Mouse (Mus musculus) gastrocnemius, adult 8-10 months (tissue): ENCODE measurements around the gene Tmc7. TPM values are rescaled to one million over a fixed set of nuclear protein-coding genes. Genes with fewer than 3 reads are reported as not detected.

Source experiments
- DNase-seq, 2 experiments: peaks; one replicate each; pipeline ENCODE4 v3.0.0; 2022; ENCODE audit warnings: low spot score in 2 of 2
- total RNA-seq, 4 experiments: library from RNA; stranded (reverse); gene quantifications; 2 replicates each; pipeline ENCODE4 v1.2.4; 2022

Tmc7 gene
- total RNA-seq, 4 experiments from 2014 or later, result 6.4 to 12.9 (median 8.6) TPM

DNA sequence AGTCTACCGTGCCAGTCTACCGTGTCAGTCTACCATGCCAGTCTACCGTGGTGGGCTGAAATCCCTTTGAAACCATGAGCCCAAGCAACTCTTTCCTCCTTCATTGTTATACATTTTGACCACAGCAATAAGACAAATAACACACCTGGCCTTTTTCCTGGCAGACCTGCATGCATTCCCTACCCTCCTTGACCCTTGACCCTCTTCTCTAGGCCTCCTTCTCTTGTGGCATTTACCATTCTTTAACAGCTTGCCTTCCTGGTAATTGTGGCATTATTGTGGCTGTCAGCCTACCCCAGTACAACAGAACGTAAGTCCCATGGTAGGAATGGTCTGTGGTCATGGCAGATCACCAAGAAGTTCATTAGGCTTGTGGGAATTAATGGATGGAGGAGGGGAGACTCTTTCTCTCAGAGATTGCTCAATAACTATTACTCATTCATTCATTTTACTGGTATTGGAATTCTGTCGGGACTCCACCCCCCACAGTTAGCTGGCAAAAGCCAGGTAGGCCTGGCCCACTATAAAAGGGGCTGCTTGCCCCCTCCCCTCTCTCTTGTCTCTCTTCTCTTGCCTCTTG, 6.3 kb upstream of the Tmc7 start:
- no peak for DNase-seq

DNA sequence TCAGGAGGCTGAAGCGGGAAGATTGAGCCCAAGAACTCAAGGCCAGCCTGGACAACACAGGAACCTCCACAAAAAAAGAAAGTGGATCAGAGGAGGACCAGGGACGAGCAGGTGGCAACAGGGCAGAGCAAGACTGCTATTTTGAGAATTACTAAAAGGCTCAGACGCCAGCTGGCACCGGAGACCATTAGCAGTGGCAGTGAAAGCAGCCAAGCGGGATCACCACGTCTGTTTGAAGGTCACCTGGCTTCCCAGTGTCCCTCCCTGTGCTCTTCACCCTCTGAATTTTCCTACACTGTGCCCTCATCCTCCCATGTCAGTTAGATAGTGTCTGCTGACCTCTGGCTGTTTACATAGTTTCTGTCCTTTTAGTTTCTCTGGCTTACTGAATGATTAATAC, 1.3 kb upstream of the Tmc7 start:
- peak; percentile 70 to 85 for DNase-seq

DNA sequence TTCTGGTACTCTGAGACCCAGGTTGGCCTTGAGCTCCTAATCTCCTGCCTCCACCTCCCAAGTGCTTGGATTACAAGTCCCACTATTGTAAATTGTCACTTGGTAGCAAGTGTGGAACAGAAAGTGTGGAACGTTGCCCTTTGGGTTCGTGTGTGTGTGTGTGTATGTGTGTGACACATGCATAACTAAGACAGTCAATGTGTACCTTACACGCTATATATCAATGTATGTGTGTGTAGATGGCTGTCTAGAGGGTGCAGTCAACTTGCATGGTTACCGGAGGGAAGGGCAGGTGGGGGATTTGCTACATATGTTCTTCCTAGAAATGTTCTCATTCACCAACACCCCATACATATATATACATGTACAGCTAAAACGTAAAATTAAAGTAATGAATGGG, 390 bp upstream of the Tmc7 start:
- no peak for DNase-seq

DNA sequence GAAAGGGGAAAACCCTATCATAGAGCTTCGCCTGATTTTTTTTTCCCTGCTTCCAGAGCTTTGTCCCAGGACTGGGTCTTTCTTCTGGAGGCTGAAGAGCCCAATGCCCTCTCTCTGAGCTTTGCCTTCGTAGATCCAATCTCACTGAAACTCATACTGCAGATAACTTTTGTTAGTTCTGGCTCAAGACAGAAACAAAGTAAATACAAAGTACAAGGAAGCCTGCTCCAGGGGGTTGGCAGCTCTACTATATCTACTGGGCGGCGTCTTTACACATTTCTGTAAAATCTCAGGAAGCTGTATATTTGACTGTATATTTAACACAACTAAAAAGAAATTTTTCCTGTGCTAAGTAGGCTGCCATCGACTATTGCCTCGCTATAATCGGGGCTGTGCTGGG, 715 bp downstream of the Tmc7 start:
- no peak for DNase-seq

DNA sequence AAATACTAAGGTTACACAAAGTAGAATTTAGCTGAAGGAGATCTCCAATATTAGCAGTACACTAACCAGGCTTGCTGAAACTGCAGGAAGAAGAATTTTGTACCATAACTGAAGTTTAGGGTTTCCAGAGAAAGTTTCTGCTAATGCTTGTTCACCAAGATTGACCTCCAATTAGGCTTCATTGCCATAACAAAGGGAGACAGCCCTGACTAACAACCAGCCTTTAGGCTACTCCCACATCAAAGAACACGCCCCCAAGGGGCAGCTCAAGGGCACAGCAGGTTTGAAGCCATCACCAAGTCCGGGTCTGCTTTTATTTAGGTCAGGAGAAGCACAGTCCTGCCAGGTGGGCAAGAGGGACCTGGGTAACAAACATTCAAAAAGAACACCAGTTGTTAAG, 4.6 kb downstream of the Tmc7 start:
- no peak for DNase-seq

DNA sequence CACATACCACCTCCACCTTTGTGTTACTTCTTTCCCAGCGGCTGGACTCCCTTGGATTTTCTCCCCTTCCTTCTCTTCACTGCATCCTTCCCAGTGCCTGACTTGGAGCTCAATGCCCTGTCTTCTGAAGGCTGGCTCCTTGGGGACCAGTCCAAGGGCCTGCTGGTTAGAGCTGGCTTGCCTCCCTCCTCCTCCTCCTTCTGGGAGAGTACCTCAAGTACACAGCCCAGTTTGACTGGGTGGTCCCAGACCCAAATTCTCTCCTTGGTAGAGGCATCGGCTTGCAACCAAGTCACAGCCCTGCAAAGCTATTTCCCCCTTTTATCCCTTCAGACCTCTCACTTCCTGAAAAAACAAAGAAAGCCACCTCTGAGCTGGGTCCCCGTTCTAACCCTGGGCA, 6.3 kb downstream of the Tmc7 start:
- no peak for DNase-seq

DNA sequence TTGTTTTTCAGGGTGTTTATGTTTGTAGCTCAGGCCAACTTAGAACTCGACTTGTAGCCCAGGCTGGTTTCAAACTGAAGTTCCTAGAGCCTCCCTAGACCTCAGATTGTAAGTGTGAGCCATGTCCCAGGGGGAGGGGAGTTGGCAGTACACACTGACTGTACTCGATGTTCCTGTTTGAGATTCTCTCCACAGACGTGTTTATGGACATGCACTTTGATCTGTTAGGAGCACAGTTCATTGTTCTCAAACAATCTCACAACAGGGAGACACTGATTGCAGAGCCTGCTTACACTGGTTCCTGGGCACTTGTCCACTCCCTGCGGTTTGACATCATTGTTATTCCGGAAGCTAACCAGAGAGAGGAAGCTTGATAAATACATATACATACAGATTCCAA, 12.5 kb downstream of the Tmc7 start:
- no peak for DNase-seq

DNA sequence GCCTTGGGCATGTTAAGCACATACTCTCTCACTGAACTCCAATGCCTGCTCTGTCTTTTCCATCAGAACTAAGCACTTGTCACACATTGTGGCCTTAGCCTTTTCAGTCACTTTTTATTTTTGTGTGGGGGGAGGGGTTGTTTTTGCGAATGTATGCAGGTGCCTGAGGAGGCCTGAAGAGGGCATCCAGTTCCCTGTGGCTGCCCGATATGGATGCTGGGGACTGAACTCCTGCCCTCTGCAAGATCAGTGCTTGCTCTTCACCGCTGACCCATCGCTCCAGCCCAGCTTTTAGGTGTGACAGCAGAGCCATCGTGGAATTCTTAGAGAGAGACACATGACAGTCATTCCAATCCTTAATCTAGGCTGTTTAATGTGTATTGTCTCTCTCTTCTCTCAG, 13.2 kb downstream of the Tmc7 start:
- DNase-seq, result no peak

DNA sequence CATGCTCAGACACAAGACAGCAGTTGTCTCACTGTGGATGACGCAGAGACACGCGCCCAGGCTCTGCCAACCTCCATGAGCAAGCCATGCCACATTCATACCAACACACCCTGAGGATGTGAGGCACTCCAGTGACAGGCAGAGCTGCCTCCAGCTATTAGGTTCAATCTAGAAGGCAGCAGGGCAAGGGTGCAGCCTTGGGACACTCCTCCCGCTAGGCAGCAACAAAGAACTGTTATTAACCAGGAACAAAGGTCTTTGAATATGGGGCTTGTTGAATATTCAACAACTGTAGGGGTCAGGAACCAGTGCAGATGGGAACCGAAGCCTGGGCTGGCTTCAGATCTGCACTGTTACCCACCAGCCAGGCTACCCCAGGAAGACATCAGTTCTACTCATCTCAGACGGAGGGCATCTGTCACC, 15.4 kb downstream of the Tmc7 start:
- DNase-seq, result no peak

DNA sequence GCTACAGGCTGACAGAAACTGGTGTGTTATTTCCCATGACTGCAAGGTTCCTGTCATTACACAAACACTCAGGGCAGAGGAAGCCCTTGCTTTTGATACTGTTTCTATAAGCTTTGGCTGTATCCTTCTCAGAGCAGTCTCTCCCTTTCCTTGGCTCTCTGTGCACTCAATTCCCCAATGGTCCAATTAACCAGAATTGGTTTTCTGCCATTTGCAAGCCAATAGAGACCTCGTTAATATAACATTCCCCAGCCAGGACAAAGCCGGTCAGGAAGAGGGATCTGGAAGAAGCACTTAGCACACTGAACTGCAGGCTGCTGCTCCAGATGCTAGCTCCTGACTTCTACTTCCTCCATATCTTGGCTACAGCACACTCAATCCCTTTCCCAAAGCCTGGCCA, 30.2 kb downstream of the Tmc7 start:
- no peak for DNase-seq

DNA sequence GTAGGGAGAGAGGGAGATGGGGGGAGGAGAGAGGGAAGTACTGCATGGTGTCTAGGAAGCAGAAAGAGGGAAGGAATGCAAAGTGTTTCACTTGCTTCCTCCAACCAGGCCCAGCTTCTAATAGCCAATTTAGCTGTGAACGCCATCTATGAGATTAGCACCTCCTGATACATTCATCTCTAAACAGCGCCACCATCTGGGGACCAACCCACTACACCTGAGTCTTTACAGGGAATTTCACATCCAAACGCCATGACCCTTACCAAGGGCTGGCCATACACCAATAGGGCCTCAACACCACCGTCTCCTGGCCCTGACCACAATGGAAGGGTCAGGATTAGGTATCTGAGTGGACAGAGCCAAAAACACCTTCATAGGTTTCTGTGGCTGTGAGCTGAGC, 30.7 kb downstream of the Tmc7 start:
- DNase-seq, result no peak

DNA sequence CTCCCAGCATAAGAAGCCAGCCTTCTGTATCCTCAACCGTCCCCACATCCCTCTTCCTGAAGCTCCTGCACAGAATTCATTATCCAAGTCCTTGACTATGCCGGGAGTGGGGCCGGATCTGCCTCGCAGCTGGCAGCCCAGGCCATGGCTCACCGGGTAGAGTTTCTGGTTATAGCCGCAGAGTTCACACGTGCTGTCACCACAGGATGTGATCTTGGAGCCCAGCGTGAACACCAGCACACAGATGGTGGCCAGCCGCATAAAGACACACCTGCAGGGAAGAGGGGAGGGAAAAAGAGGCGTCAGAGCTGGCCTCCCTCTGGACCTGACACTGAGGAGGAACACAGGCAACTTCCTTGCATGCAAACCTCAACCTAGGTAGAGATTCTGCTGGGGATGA, 37.1 kb downstream of the Tmc7 start:
- DNase-seq, result no peak

DNA sequence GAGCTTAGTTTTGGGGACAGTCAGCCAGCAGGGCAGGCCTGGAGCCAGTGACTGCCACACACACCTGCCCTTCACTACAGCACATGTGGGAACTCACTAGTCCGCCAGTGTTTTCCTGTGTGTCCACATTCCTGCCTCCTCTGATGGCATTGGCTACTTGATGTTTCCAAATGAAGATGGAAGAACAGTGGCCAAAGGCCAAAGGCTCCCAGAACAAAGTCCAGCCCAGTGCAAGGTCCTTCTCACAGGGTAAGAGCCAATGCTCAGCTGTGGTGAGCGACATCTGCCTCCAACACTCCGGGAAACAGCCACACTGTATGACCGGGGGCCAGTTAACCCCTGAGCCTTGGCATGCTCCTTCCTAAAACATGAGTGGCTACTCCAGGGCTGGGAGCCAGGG, 40.4 kb downstream of the Tmc7 start:
- DNase-seq, result no peak

DNA sequence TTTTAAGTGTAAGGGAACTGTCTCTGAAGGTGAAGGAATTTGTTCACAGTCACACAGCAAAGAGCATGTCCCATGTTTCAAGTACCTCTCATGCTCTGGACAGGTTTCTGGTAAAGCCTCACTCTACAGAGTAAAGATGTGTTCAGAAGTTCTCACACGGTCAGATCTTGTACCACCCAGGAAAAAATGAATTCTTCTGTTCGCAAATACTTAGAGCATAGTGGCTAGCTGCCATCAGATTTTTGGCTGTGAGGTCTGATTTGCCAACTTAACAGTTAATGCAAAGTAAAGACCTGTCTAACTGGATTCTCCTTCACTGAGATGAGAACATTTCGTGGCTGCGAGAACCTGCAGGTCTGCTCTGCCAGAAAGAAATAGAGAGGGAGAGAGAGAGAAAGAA, 49.5 kb downstream of the Tmc7 start:
- no peak for DNase-seq

DNA sequence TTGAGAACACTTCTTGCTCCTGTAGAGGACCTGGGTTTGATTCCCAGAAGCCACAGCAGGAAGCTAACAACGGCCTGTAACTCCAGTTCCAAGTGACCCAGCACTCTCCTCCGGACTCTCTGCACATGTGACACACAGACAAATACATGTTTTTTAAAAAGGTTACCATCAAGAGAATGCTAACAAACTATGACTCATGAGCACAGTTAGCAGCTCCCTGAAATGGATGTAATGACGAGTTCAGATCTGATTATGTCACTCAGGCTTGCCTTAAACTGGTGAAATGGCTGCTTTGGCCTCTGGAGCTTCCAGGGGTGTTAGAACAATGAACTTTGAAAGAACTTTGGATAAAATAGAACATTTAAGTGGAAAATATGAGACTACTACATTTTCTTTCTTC, 50.2 kb downstream of the Tmc7 start:
- no peak for DNase-seq

DNA sequence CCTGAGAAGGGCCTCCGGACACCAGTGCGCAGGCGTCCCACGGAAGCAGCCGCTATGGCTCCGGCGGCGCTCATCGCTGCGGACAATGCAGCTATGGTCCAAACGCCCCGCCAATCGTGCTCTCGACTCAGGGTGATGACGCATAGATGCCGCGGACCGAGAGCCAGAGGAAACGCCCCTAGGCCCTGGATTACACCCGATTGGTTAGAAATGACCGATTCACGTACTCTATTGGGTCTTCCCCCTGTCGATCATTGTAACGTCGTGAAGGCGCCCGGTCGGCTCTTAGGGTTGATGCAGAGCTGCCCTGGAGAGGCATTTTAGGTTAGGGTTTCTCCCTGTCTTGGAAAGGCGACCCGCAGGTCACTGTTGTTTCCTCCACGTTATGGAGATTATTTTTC, 51.4 kb downstream of the Tmc7 start, which contains the start of gene Coq7:
TSS of gene Coq7 (minus strand) at position 179 of the 401 bp plus-strand sequence.
- peak; percentile 92 to 94 for DNase-seq

DNA sequence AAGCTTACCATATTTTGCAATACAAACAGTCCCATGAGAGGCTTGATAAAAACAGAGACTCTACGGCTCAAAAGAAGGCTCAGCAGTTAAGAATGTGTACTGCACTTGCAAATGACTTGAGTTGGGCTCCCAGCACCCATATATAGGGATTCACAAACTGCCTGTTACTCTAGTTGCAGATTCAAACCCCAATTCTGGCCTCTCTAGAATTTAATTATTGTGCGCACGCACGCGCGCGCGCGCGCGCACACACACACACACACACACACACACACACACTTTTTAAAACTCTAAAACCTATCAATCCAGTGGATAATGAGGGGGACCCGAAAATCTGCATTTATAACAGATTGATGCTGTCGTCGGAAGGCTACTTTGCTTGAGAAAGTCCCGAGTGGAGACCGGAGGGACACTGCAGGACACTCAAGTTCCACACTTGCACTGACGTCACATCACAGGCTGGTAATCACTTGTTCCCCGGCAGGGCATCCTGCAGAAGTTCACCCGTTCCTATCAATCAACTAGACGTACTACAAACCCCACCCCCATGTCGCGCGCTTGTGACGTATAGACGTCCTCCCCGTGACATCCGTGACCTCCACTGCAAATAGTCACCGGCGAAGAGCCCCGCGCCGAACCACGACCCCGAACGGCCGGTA, 51.9 kb downstream of the Tmc7 start:
- DNase-seq, result peak; percentile 95

DNA sequence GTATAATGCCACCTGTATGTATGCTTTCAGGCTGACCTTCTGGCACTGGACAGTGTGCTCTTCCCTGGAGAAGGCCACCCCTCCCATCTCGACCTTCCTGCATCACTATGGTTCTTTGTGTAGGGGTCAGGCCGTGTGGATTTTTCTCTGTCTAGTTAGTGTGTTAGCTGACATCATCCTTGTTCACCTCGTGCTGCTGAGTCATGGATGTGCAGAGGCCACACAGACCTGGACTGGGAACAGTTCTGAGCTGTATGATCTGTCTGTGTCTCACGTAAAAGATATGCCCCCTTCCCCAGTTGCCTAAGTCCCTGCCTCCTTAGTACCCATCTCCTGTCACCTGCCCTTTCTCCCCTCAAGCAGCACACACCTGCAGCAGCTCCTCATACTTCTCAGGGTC, 57.6 kb downstream of the Tmc7 start:
- DNase-seq, result no peak

DNA sequence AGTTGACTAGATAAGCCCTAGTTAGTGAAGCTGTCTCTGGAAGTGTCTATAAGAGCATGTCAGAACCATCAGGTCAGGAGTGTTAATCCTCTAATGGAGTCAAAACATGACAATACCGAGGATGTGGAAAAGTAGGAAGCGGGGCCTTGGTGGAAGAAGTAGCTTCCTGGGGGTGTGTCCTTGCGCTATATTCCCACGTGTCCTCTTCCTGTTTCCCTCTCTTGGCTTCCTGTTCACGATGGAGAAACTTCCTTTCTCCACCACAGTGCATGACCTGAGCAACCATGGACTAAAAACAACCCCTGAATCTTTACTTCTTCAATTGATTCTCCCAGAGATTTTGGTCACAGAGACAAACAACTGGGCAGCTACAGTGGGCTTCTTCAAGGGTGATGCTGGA, 62.5 kb downstream of the Tmc7 start:
- DNase-seq, result no peak

DNA sequence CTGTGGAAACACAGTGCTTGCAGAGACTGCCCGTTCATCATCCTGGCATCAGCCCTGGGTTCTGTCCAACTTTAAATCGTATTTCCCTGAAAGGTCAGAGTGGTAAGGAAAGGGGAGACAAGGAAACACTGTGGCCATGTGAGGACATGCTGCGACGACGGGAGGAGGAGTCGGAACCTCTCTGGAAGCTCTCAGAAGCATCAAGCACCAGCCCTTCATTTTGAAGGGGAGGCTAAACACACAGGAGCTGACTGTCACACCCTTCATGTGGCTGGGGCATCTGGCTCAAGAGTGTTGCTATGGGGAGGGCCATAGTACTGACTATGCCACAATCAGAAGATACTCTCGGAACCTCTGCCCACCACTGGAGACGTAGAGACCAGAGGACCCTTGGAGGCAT, 64.9 kb downstream of the Tmc7 start:
- DNase-seq, result no peak

DNA sequence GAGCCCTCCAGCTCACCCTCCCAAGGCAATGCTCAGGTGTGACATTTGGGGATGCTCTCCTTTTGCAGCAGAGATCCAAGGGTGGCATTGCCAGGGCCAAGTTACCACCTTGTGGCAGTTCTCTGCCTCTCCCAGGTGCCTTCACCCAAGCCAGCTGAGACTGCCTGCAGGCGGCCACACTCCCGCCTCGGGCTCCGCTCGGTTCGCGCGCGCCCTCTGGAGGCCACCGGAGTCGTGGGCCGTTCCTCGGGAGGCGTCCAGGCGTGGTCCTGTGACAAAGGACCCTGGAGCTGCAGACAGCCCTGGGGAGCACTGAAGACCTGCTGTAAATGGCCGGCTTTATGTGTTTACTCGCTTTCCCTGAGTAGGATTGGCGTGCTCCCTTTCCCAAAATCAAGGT, 65.8 kb downstream of the Tmc7 start:
- DNase-seq, result peak; percentile 38

DNA sequence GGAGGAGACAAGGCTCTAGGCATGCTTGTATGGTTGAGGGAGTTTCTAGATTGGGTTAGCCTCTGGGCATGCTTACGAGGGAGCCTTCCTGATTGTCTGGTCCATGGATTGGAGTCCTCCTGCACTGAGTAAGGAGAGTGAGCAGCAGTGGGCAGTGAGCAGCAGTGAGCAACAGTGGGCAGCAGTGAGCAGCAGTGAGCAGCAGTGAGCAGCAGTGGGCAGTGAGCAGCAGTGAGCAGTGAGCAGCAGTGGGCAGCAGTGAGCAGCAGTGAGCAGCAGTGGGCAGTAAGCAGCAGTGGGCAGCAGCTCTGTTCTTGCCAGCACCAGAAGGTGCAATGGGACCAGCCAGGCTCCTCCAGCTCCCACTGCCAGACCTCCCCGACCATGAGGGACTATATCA, 66.7 kb downstream of the Tmc7 start:
- DNase-seq, result no peak

DNA sequence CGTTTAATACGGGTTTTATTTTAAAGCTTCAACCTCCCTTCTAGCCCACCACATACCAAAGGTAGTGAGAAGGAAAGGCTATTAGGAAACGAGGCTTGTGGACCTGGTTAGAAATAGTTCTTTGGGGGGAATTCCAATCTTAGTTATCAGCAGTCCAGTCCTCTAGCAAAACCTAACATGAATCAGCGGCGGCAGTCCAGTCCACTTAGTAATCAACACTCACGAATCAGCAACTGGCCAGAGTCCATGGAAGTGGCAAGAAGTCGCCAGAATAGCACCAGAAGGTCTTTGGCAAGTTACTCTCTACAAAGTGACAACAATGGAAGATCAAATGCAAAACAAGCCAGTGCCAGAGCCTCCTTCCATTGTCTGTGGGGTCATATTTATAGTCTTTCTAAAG, 76.0 kb downstream of the Tmc7 start:
- DNase-seq, result no peak

DNA sequence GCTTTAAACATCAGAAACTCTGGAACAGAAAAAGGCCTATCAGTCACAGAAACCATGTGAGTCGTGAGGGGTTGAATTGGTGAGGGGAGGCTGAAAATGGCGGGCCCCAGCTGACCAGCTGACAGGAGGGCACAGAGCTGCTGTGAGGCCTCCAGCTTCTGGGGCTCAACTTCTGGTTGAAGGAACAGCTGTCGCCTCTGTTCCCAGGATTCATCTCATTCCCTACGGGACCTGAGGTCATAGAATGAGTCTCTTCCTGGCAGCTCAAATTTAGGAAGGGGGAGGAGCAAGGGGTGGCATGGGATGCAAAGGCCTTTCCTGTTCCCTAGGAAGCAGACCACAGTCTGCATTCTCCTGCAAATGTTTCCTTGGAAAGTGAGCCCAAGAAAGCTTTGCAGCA, 80.7 kb downstream of the Tmc7 start:
- DNase-seq, result no peak
